Mouse (Mus musculus): Measurements from ENCODE around the gene Osbpl10. TPM values are rescaled to one million over a fixed set of nuclear protein-coding genes. Genes with fewer than 3 reads are reported as not detected.

Osbpl10 gene
- polyA plus RNA-seq, 1 experiment from 2014 or later, result 2.6 TPM

- WGBS, result 51% methylated on average over 16 of the region's 16 CpGs
- no peaks in the 10 kb centered on the region for H3K27me3 ChIP-seq (ENCODE audit: control insufficient read depth, insufficient read depth, low read length)
- no peaks in the 10 kb centered on the region for H3K9me3 ChIP-seq (ENCODE audit: control insufficient read depth, low read length)
- H3K4me1 ChIP-seq (ENCODE audit: control insufficient read depth, insufficient read depth, low read length), result peaks cover 16% of the 10 kb centered on the region; the same call in 1 of the 2 replicates
- no peak overlapping the region for H3K4me3 ChIP-seq (ENCODE audit: low read length)
- ATAC-seq (ENCODE audit: low FRiP score, low TSS enrichment), result peak; percentile 32; the same call in 1 of the 2 replicates
- no peaks in the 10 kb centered on the region for H3K36me3 ChIP-seq (ENCODE audit: control insufficient read depth, insufficient read depth, low read length)
- no peak overlapping the region for H3K9ac ChIP-seq (ENCODE audit: low read depth, low read length)
- peak overlapping the region; percentile 42; the same call in 1 of the 2 replicates for H3K27ac ChIP-seq (ENCODE audit: low read depth, low read length)
- H3K4me2 ChIP-seq (replicated peaks; ENCODE audit: low read depth, low read length), result no peak overlapping the region
Measured at GRCm38 (mm10) chr9:115045087-115045800, 66.9 kb downstream of the Osbpl10 start.

GRCm38 (mm10) chr9:115046701-115047100, 68.3 kb downstream of the Osbpl10 start:
- Histone ChIP-seq H3K36me3 (ENCODE audit: control insufficient read depth, insufficient read depth, low read length) (no peaks in the 10 kb centered on the region), H3K27ac (ENCODE audit: low read depth, low read length) (no peak overlapping the region), H3K27me3 (ENCODE audit: control insufficient read depth, insufficient read depth, low read length) (no peaks in the 10 kb centered on the region), H3K9me3 (ENCODE audit: control insufficient read depth, low read length) (no peaks in the 10 kb centered on the region), H3K4me1 (ENCODE audit: control insufficient read depth, insufficient read depth, low read length) (peaks cover 16% of the 10 kb centered on the region; the same call in 1 of the 2 replicates), H3K4me2 (replicated peaks; ENCODE audit: low read depth, low read length) (no peak overlapping the region), H3K4me3 (ENCODE audit: low read length) (no peak overlapping the region), H3K9ac (ENCODE audit: low read depth, low read length) (no peak overlapping the region)
- ATAC-seq (ENCODE audit: low FRiP score, low TSS enrichment), result no peak
- WGBS, result 82% methylated on average over 8 of the region's 8 CpGs

GRCm38 (mm10) chr9:115048340-115048739, 70.0 kb downstream of the Osbpl10 start:
- H3K4me1 ChIP-seq (ENCODE audit: control insufficient read depth, insufficient read depth, low read length), result peaks cover 16% of the 10 kb centered on the region; the same call in 1 of the 2 replicates
- H3K4me2 ChIP-seq (replicated peaks; ENCODE audit: low read depth, low read length), result no peak overlapping the region
- H3K27me3 ChIP-seq (ENCODE audit: control insufficient read depth, insufficient read depth, low read length), result no peaks in the 10 kb centered on the region
- WGBS, result 53% methylated on average over 10 of the region's 10 CpGs
- no peaks in the 10 kb centered on the region for H3K36me3 ChIP-seq (ENCODE audit: control insufficient read depth, insufficient read depth, low read length)
- no peak overlapping the region for H3K9ac ChIP-seq (ENCODE audit: low read depth, low read length)
- ATAC-seq (ENCODE audit: low FRiP score, low TSS enrichment), result peak; percentile 22; the same call in 1 of the 2 replicates
- no peaks in the 10 kb centered on the region for H3K9me3 ChIP-seq (ENCODE audit: control insufficient read depth, low read length)
- H3K4me3 ChIP-seq (ENCODE audit: low read length), result no peak overlapping the region
- no peak overlapping the region; the same call in 1 of the 2 replicates for H3K27ac ChIP-seq (ENCODE audit: low read depth, low read length)

GRCm38 (mm10) chr9:115048861-115049260, 70.5 kb downstream of the Osbpl10 start:
- no peaks in the 10 kb centered on the region for H3K27me3 ChIP-seq (ENCODE audit: control insufficient read depth, insufficient read depth, low read length)
- peaks cover 16% of the 10 kb centered on the region; the same call in 1 of the 2 replicates for H3K4me1 ChIP-seq (ENCODE audit: control insufficient read depth, insufficient read depth, low read length)
- H3K27ac ChIP-seq (ENCODE audit: low read depth, low read length), result no peak overlapping the region
- no peaks in the 10 kb centered on the region for H3K36me3 ChIP-seq (ENCODE audit: control insufficient read depth, insufficient read depth, low read length)
- H3K9me3 ChIP-seq (ENCODE audit: control insufficient read depth, low read length), result no peaks in the 10 kb centered on the region
- H3K4me3 ChIP-seq (ENCODE audit: low read length), result no peak overlapping the region
- WGBS, result 73% methylated on average over 7 of the region's 7 CpGs
- ATAC-seq (ENCODE audit: low FRiP score, low TSS enrichment), result no peak
- no peak overlapping the region for H3K4me2 ChIP-seq (replicated peaks; ENCODE audit: low read depth, low read length)
- no peak overlapping the region for H3K9ac ChIP-seq (ENCODE audit: low read depth, low read length)

- WGBS, result 62% methylated on average over 13 of the region's 13 CpGs
- Histone ChIP-seq H3K9me3 (ENCODE audit: control insufficient read depth, low read length) (no peaks in the 10 kb centered on the region), H3K27ac (ENCODE audit: low read depth, low read length) (no peak overlapping the region), H3K9ac (ENCODE audit: low read depth, low read length) (no peak overlapping the region), H3K27me3 (ENCODE audit: control insufficient read depth, insufficient read depth, low read length) (no peaks in the 10 kb centered on the region), H3K4me1 (ENCODE audit: control insufficient read depth, insufficient read depth, low read length) (peaks cover 7% of the 10 kb centered on the region; the same call in 1 of the 2 replicates), H3K4me3 (ENCODE audit: low read length) (no peak overlapping the region), H3K4me2 (replicated peaks; ENCODE audit: low read depth, low read length) (no peak overlapping the region), H3K36me3 (ENCODE audit: control insufficient read depth, insufficient read depth, low read length) (no peaks in the 10 kb centered on the region)
- no peak for ATAC-seq (ENCODE audit: low FRiP score, low TSS enrichment)
Measured at GRCm38 (mm10) chr9:115049981-115050720, 71.8 kb downstream of the Osbpl10 start.

GRCm38 (mm10) chr9:115051976-115052375, 73.6 kb downstream of the Osbpl10 start:
- WGBS, result 56% methylated on average over 3 of the region's 3 CpGs
- H3K27ac ChIP-seq (ENCODE audit: low read depth, low read length), result no peak overlapping the region
- H3K27me3 ChIP-seq (ENCODE audit: control insufficient read depth, insufficient read depth, low read length), result no peaks in the 10 kb centered on the region
- H3K4me3 ChIP-seq (ENCODE audit: low read length), result no peak overlapping the region
- ATAC-seq (ENCODE audit: low FRiP score, low TSS enrichment), result no peak
- 0 out of 2 replicates have a peak, but pooled peaks cover 4% of the 10 kb centered on the region for H3K4me1 ChIP-seq (ENCODE audit: control insufficient read depth, insufficient read depth, low read length)
- H3K9ac ChIP-seq (ENCODE audit: low read depth, low read length), result no peak overlapping the region
- H3K9me3 ChIP-seq (ENCODE audit: control insufficient read depth, low read length), result no peaks in the 10 kb centered on the region
- H3K36me3 ChIP-seq (ENCODE audit: control insufficient read depth, insufficient read depth, low read length), result no peaks in the 10 kb centered on the region
- no peak overlapping the region for H3K4me2 ChIP-seq (replicated peaks; ENCODE audit: low read depth, low read length)

GRCm38 (mm10) chr9:115053779-115054178, 75.4 kb downstream of the Osbpl10 start:
- no peak for ATAC-seq (ENCODE audit: low FRiP score, low TSS enrichment)
- H3K4me2 ChIP-seq (replicated peaks; ENCODE audit: low read depth, low read length), result no peak overlapping the region
- no peaks in the 10 kb centered on the region for H3K4me1 ChIP-seq (ENCODE audit: control insufficient read depth, insufficient read depth, low read length)
- no peak overlapping the region for H3K4me3 ChIP-seq (ENCODE audit: low read length)
- H3K9ac ChIP-seq (ENCODE audit: low read depth, low read length), result no peak overlapping the region
- H3K27ac ChIP-seq (ENCODE audit: low read depth, low read length), result no peak overlapping the region
- no peaks in the 10 kb centered on the region for H3K36me3 ChIP-seq (ENCODE audit: control insufficient read depth, insufficient read depth, low read length)
- WGBS, result 95% methylated on average over 14 of the region's 14 CpGs
- H3K9me3 ChIP-seq (ENCODE audit: control insufficient read depth, low read length), result no peaks in the 10 kb centered on the region
- no peaks in the 10 kb centered on the region for H3K27me3 ChIP-seq (ENCODE audit: control insufficient read depth, insufficient read depth, low read length)

GRCm38 (mm10) chr9:115055041-115055830, 76.9 kb downstream of the Osbpl10 start:
- Histone ChIP-seq H3K4me3 (ENCODE audit: low read length) (no peak overlapping the region), H3K9ac (ENCODE audit: low read depth, low read length) (no peak overlapping the region), H3K36me3 (ENCODE audit: control insufficient read depth, insufficient read depth, low read length) (no peaks in the 10 kb centered on the region), H3K27me3 (ENCODE audit: control insufficient read depth, insufficient read depth, low read length) (no peaks in the 10 kb centered on the region), H3K27ac (ENCODE audit: low read depth, low read length) (no peak overlapping the region), H3K4me2 (replicated peaks; ENCODE audit: low read depth, low read length) (no peak overlapping the region), H3K4me1 (ENCODE audit: control insufficient read depth, insufficient read depth, low read length) (no peaks in the 10 kb centered on the region), H3K9me3 (ENCODE audit: control insufficient read depth, low read length) (no peaks in the 10 kb centered on the region)
- ATAC-seq (ENCODE audit: low FRiP score, low TSS enrichment), result no peak
- 88% methylated on average over 8 of the region's 8 CpGs for WGBS

All from kidney, embryonic 14.5 days (tissue).